Mouse (Mus musculus) megakaryocyte, embryonic 14.5 days (primary cell): ENCODE results near the gene Irf7.
A peak's percentile ranks its signal among the peaks of the same experiment; 100 is the strongest.

Experiments used
- FLI1 ChIP-seq: IDR thresholded peaks from 2 replicates; pipeline ENCODE4 v1.6.1; 2012; ENCODE audit warnings: low read length, inconsistent platforms, mixed read lengths
- GATA1 ChIP-seq: IDR thresholded peaks from 3 replicates; pipeline ENCODE4 v1.6.1; 2012; ENCODE audit warnings: mixed read lengths, low read length, inconsistent platforms, borderline replicate concordance

GRCm38 (mm10) chr7:141228279-141229067, 37.8 kb downstream of the Irf7 start, which contains the start of gene Phrf1:
- TF ChIP-seq GATA1 (no peak), FLI1 (0 out of 2 replicates have a peak, but pooled peaks have one; percentile 47)
